Mouse (Mus musculus): ENCODE measurements around the gene Vps37d. TPM values are rescaled to one million over a fixed set of nuclear protein-coding genes. Genes with fewer than 3 reads are reported as not detected.
"Not testable (repeated sequence)": the region's sequence is repeated elsewhere in the genome, so short reads cannot be mapped to it uniquely, and the experiment has no call there.

Vps37d gene
- polyA plus RNA-seq, 1 experiment from 2014 or later: 7.2 TPM

DNA sequence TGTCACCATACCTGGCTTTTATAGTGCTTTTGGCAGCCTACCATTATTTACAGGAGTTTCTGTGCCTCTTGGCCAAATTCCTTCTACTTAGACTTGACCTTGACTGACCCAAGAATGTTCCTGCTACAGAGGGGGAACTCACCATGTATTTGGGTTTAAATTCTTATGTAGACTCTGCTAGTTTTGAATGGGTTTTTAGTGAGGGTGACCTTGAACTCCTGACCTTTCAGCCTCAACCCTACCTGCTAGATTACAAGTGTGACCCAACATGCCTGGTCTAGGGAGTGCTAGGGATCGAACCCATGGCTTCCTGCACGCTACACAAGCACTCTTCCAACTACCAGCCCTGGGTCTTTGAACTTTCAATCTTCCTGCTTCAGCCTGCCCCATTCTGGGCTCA is 6.0 kb downstream of the Vps37d start:
- WGBS: 93% methylated on average over 2 of the region's 2 CpGs
- H3K27me3 ChIP-seq (ENCODE audit: low read depth, poor library complexity, severe bottlenecking): no peaks in the 10 kb centered on the region
- no peak overlapping the region for H3K27ac ChIP-seq (replicated peaks)
- H3K9me3 ChIP-seq (replicated peaks): no peaks in the 10 kb centered on the region
- DNase-seq (ENCODE audit: low spot score): no peak
- H3K36me3 ChIP-seq: peaks cover 52% of the 10 kb centered on the region
- peaks cover 27% of the 10 kb centered on the region for H3K4me1 ChIP-seq
- H3K4me3 ChIP-seq: no peak overlapping the region

DNA sequence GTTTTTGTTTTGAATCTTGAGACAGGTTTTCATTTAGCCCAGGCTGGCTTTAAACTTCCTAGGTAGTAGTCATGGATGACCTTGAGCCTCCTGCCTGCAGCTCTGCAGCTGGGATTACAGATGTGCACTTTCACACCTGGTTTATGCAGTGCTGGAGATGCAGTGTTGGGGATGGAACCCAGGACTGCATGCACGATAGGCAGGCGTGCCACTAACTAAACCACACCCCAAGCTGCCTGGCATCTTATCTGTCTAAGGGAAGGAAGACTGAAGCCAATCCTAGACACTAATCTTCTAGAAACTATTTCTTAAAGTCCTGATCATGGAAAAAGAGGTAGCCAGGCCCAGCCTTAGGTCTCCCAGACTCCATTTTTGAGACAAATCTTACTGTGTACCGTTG is 7.6 kb downstream of the Vps37d start:
- H3K4me1 ChIP-seq: peaks cover 23% of the 10 kb centered on the region
- DNase-seq (ENCODE audit: low spot score): no peak
- H3K36me3 ChIP-seq: peaks cover 56% of the 10 kb centered on the region
- H3K9me3 ChIP-seq (replicated peaks): no peaks in the 10 kb centered on the region
- H3K4me3 ChIP-seq: no peak overlapping the region
- H3K27me3 ChIP-seq (ENCODE audit: low read depth, poor library complexity, severe bottlenecking): no peaks in the 10 kb centered on the region
- no peak overlapping the region for H3K27ac ChIP-seq (replicated peaks)
- 94% methylated on average over 3 of the region's 3 CpGs for WGBS

DNA sequence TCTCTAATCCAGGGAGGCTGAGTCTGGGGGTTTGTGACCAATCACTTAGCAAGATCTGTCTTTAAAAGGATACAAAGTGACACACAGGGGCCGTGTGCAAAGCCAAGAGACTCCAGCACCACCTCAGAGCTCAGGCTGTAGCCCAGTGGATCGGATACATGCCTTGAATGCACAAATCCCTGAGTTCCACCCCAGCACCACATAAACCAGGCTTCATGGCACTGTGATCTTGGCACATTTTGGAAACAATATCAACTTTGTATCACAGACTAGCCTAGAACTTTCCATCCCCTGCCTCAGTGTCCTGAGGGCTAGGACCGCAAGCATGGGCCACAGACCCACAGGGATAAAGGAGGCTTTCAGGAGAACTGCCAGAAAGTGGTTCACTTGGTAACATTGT is 12.1 kb downstream of the Vps37d start:
- Histone ChIP-seq H3K4me1 (peaks cover 27% of the 10 kb centered on the region), H3K27ac (replicated peaks) (no peak overlapping the region), H3K36me3 (peaks cover 41% of the 10 kb centered on the region), H3K9me3 (replicated peaks) (no peaks in the 10 kb centered on the region), H3K4me3 (no peak overlapping the region), H3K27me3 (ENCODE audit: low read depth, poor library complexity, severe bottlenecking) (no peaks in the 10 kb centered on the region)
- DNase-seq (ENCODE audit: low spot score): no peak
- WGBS: 92% methylated on average over 3 of the region's 3 CpGs

DNA sequence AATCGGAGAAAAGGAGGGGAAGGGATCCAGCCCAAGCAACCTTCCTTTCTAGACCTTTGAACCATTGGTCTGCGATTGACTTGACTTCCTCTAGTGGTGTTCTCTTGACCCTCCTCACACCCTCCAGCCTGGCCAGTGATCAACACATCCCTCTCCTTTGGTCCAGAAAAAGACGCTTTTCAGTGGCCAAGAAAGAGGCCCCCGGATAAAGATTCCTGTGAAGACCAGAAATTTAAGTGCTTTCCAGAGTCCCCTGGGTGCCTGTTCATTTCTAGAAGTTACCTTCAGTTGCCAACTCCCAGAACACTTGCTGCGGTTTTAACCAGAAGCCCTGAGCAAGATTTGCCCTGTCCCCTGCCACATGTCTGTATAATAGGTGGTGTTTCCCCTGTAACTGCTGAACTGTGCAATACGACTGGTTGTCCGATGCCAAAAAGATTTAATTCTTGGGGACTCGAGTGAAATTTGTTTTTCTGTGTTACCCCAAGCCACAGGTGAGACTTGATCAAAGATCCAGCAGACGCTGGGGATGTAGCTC is 13.1 kb downstream of the Vps37d start, which contains the start of gene Bud23:
Gene Bud23 (minus strand): TSS at position 51 of the 538 bp plus-strand sequence.
- H3K27me3 ChIP-seq (ENCODE audit: low read depth, poor library complexity, severe bottlenecking); H3K9me3 ChIP-seq (replicated peaks); DNase-seq (ENCODE audit: low spot score): not testable (repeated sequence)
- H3K27ac ChIP-seq (replicated peaks): peak within 1 kb of the TSS; percentile 87
- H3K36me3 ChIP-seq: peaks cover 52% of the 10 kb centered on the region
- peaks cover 27% of the 10 kb centered on the region for H3K4me1 ChIP-seq
- H3K4me3 ChIP-seq: peak within 1 kb of the TSS; percentile 88
- WGBS: 79% methylated on average over 9 of the region's 9 CpGs

DNA sequence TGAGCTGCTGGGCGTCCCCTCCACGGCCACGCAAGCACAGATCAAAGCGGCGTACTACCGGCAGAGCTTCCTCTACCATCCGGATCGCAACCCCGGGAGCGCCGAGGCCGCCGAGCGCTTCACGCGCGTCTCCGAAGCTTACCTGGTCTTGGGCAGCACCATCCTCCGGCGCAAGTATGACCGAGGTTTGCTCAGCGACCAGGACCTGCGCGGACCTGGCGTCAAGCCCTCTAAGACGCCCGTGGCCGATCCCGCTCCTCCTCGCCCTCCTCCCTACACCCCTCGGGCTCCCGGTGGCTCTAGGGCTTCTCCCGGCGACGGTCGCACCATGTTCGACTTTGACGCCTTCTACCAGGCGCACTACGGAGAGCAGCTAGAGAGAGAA is 13.7 kb downstream of the Vps37d start:
- Histone ChIP-seq H3K27me3 (ENCODE audit: low read depth, poor library complexity, severe bottlenecking) (no peaks in the 10 kb centered on the region), H3K36me3 (peaks cover 58% of the 10 kb centered on the region), H3K9me3 (replicated peaks) (no peaks in the 10 kb centered on the region), H3K27ac (replicated peaks) (peak overlapping the region; percentile 87), H3K4me1 (peaks cover 27% of the 10 kb centered on the region), H3K4me3 (peak overlapping the region; percentile 88)
- DNase-seq (ENCODE audit: low spot score): no peak
- under 1% methylated on average over 40 of the region's 40 CpGs for WGBS

DNA sequence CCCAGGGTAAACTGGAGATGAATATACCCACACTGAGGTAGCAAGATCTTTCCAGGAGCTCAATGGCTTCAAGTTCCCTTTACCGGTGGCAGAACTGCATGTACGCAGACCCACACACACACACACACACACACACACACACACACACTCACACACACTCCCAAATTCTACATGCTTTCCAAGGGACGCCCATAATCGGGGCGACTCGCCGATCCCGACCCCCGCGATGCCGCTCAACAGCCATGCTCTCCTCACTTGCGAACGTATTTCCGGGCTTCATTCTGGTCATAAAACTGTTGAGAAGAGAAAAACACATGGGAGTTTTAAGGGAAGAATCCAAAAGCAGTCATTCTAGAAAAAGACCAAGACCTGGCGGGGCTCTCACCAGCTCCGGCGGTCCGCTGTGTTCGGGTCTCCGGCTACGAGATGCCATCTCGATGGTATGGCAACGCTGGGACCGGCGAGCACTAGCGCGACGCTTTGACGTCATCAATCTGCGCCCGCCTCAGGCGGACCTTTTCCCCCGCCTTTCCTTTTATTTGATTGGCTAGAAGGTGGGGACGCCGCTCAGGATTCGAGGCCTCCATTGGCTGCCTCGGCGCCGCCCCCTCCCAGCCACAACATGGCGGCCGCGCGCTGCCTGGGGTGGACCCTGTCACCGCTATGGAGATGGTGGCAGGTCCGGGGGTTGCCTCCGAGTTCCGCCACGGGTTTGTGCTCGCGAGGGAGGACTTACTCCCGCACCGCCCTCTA is 14.3 kb downstream of the Vps37d start, which contains the start of gene Dnajc30:
Gene Dnajc30 (plus strand): TSS at position 574 of the 753 bp plus-strand sequence.
- peaks cover 27% of the 10 kb centered on the region for H3K4me1 ChIP-seq
- H3K27me3 ChIP-seq (ENCODE audit: low read depth, poor library complexity, severe bottlenecking): no peaks in the 10 kb centered on the region
- DNase-seq (ENCODE audit: low spot score): peak; percentile 97
- H3K27ac ChIP-seq (replicated peaks): peak within 1 kb of the TSS; percentile 87
- H3K4me3 ChIP-seq: peak within 1 kb of the TSS; percentile 88
- peaks cover 63% of the 10 kb centered on the region for H3K36me3 ChIP-seq
- WGBS: under 1% methylated on average over 52 of the region's 52 CpGs
- H3K9me3 ChIP-seq (replicated peaks): no peaks in the 10 kb centered on the region

DNA sequence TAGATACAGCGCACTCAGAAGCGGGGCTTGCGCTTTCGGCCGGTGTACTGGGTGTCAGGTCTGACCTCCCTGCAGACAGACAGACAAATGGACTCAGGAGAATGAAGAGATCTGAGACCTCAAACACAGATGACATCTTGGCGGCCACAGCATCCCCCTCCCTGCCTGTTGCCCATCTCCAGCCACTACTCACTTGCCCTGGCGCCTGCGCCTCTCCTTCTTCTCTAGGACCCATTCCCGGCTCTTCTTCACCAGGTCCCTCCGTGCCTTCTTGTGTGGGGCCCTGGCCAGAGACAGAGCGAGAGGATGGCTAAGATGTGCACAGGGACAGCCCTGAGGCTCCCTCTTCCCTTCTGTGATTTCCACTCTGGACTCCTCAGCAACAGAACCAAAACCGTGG is 24.7 kb downstream of the Vps37d start:
- peaks cover 97% of the 10 kb centered on the region for H3K36me3 ChIP-seq

DNA sequence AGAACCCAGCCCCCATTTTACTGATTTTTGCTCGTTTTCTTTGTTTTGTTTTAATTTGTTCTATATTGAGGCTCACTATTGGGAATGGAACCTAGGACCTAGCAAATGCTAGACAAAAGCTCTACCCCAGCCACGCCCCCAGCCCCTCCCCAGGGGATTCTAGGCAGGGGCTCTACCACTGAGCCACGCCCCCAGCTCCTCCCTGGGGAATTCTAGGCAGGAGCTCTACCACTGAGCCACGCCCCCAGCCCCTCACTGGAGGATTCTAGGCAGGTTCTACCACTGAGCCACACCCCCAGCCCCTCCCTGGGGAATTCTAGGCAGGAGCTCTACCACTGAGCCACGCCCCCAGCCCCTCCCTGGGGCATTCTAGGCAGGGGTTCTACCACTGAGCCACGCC is 28.8 kb downstream of the Vps37d start:
- H3K4me1 ChIP-seq; H3K4me3 ChIP-seq; H3K9me3 ChIP-seq (replicated peaks); H3K27me3 ChIP-seq (ENCODE audit: low read depth, poor library complexity, severe bottlenecking); DNase-seq (ENCODE audit: low spot score); H3K27ac ChIP-seq (replicated peaks): not testable (repeated sequence)
- H3K36me3 ChIP-seq: peaks cover 79% of the 10 kb centered on the region
- WGBS: 92% methylated on average over 6 of the region's 6 CpGs

More for the DNA sequence above, 24.7 kb downstream of the Vps37d start:
- no peaks in the 10 kb centered on the region for H3K4me1 ChIP-seq
- no peaks in the 10 kb centered on the region for H3K9me3 ChIP-seq (replicated peaks)
- DNase-seq (ENCODE audit: low spot score): no peak
- H3K4me3 ChIP-seq: no peak overlapping the region
- WGBS: 94% methylated on average over 12 of the region's 12 CpGs
- H3K27me3 ChIP-seq (ENCODE audit: low read depth, poor library complexity, severe bottlenecking): no peaks in the 10 kb centered on the region
- H3K27ac ChIP-seq (replicated peaks): no peak overlapping the region

DNA sequence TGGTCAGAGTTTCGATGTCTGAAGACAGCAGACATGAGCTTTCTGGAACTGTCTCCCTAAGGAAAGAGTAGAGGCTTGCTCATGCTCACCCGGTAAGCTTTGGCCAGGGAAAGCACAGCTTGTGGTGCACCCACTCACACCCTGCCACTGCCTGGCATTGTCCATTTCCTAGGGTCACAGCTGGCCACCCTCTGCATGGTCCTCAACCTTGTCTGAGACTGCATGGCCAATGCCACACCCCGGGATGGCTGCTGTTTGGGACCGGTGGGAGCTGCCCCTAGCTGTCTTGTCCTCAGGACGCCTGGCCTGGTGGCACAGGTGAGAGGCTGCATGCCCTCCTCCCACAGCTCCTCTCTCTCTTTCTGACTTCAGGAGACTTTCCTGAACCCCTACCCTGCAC is 29.5 kb downstream of the Vps37d start:
- 96% methylated on average over 5 of the region's 5 CpGs for WGBS
- Histone ChIP-seq H3K9me3 (replicated peaks) (no peaks in the 10 kb centered on the region), H3K36me3 (peaks cover 75% of the 10 kb centered on the region), H3K4me3 (no peak overlapping the region), H3K27me3 (ENCODE audit: low read depth, poor library complexity, severe bottlenecking) (no peaks in the 10 kb centered on the region), H3K4me1 (no peaks in the 10 kb centered on the region), H3K27ac (replicated peaks) (no peak overlapping the region)
- no peak for DNase-seq (ENCODE audit: low spot score)

DNA sequence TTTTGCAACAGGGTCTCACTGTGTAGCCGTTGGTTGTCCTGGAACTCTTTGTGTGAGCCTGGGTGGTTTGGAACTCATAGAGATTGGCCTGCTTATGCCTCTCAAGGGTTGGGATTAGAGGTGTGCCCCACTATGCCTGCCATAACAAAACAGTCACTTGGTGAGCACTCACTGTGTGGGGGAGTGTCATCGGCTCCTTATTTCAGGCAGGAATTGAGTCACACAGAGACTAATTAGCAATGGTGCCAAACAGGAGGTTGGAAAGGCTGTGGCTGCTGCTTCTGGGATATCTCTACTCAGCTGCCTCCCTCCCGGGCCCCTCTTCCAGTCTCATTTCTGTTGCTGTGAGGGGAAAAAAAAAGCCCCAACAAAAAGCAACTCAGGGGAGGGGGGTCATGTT is 33.5 kb downstream of the Vps37d start:
- Histone ChIP-seq H3K9me3 (replicated peaks) (no peaks in the 10 kb centered on the region), H3K27ac (replicated peaks) (no peak overlapping the region), H3K27me3 (ENCODE audit: low read depth, poor library complexity, severe bottlenecking) (no peaks in the 10 kb centered on the region), H3K4me3 (no peak overlapping the region), H3K36me3 (peaks cover 41% of the 10 kb centered on the region), H3K4me1 (peaks cover 21% of the 10 kb centered on the region)
- WGBS: 85% methylated on average over 3 of the region's 3 CpGs
- no peak for DNase-seq (ENCODE audit: low spot score)

DNA sequence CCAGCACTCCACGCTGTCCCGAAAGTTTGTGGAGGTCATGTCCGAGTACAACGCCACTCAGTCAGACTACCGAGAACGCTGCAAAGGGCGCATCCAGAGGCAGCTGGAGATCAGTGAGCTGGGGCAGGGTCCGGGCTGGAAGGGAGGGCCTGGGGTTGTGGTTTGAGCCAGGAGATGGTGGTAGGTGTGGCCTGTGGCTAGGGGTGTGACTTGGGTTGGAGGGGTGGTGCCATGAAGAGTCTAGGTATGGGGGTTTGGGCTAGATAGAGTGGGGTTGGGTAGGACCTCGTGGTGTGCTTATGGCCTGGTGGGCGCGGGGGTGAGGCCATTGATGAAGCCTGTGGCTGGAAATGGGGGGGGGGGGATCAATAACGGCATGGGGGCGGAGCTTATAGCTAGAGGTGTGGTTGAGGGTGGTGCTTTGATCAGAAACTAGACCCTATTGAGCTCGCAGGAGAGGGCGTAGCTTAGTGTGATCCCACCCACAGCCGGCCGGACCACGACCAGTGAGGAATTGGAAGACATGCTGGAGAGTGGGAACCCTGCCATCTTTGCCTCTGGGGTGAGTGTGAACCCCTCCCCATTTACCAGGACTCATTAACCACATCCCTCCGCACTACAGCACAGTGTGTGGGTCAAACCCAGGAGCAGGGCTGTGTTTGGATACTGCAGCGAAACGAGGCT is 35.8 kb downstream of the Vps37d start:
- H3K27me3 ChIP-seq (ENCODE audit: low read depth, poor library complexity, severe bottlenecking): no peaks in the 10 kb centered on the region
- no peak overlapping the region for H3K27ac ChIP-seq (replicated peaks)
- no peak for DNase-seq (ENCODE audit: low spot score)
- peaks cover 33% of the 10 kb centered on the region for H3K36me3 ChIP-seq
- H3K4me1 ChIP-seq: peaks cover 21% of the 10 kb centered on the region
- no peaks in the 10 kb centered on the region for H3K9me3 ChIP-seq (replicated peaks)
- H3K4me3 ChIP-seq: 0 out of 2 replicates have a peak overlapping the region, but pooled peaks have one; percentile 14
- WGBS: 25% methylated on average over 21 of the region's 21 CpGs

DNA sequence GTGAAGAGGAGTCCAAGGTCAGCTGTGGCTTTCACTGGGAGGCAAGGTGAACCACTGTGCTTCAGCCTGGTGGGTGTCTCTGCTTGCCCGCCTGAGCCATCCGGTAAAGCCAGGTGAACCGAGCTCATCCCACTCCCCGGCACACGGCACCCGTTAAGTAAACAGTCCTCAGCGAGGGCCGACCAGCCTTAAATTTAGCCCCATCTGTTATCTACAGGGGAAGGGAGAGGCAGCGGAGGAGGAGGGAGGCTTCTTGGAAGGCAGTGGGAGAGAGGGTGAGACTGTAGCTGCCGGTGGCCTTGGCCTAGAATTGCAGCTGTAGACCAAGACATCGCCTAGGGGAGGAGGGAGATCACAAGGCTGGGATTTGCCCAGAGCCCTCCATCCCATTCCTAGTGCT is 37.3 kb downstream of the Vps37d start:
- DNase-seq (ENCODE audit: low spot score): no peak
- H3K4me3 ChIP-seq: no peak overlapping the region
- peak overlapping the region; percentile 65 for H3K27ac ChIP-seq (replicated peaks)
- H3K27me3 ChIP-seq (ENCODE audit: low read depth, poor library complexity, severe bottlenecking): no peaks in the 10 kb centered on the region
- WGBS: 85% methylated on average over 11 of the region's 11 CpGs
- H3K9me3 ChIP-seq (replicated peaks): no peaks in the 10 kb centered on the region
- H3K4me1 ChIP-seq: peaks cover 21% of the 10 kb centered on the region
- H3K36me3 ChIP-seq: peaks cover 29% of the 10 kb centered on the region

DNA sequence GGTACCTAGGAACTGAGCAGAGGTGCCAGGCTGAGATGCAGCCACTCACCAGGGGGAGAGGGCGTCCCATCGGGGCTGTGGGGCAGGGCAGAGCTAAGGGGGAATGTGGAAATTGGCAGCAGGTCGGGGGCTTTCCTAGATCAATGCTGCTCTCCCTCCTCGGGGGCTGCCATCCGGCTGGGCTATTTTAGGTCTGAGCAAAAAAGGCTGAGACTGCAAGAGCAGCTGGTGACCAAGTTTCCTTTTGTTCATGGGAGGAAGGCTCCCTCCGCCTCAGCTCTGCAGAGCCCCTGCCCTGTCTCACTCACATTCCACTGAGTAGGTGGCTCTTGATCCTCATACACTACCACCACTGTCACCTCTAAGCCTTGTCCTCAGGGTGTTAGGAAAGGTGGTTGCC is 38.0 kb downstream of the Vps37d start:
- Histone ChIP-seq H3K27me3 (ENCODE audit: low read depth, poor library complexity, severe bottlenecking) (no peaks in the 10 kb centered on the region), H3K9me3 (replicated peaks) (no peaks in the 10 kb centered on the region), H3K4me1 (peaks cover 21% of the 10 kb centered on the region), H3K4me3 (no peak overlapping the region), H3K27ac (replicated peaks) (peak overlapping the region; percentile 65), H3K36me3 (peaks cover 22% of the 10 kb centered on the region)
- DNase-seq (ENCODE audit: low spot score): no peak
- WGBS: 52% methylated on average over 6 of the region's 6 CpGs

Measured in midbrain, embryonic 10.5 days (tissue).